Mouse (Mus musculus) liver, embryonic 18 days (tissue): ENCODE measurements around the gene Mfap1b. TPM values are rescaled to one million over a fixed set of nuclear protein-coding genes. Genes with fewer than 3 reads are reported as not detected.

ENCODE experiments used
- polyA plus RNA-seq: library from polyadenylated mRNA; depleted of rRNA; stranded (reverse); fragments of >200 nt; gene quantifications from 2 replicates; pipeline ENCODE4 v1.2.3, GENCODE M21; 2012; rRNA removed

Mfap1b gene
- 6.6 and 7.5 TPM in 2 replicates for polyA plus RNA-seq

GRCm38 (mm10) chr2:121473301-121474179 lies at the start of gene Mfap1b:
Mfap1b (minus strand) TSS chr2:121474067.

GRCm38 (mm10) chr2:121505942-121506882 lies 32.3 kb upstream of the Mfap1b start, which contains the start of the genes Mfap1a and Wdr76:
Mfap1a (minus strand) TSS chr2:121506665.
Wdr76 (plus strand) TSS chr2:121506723.

DNA sequence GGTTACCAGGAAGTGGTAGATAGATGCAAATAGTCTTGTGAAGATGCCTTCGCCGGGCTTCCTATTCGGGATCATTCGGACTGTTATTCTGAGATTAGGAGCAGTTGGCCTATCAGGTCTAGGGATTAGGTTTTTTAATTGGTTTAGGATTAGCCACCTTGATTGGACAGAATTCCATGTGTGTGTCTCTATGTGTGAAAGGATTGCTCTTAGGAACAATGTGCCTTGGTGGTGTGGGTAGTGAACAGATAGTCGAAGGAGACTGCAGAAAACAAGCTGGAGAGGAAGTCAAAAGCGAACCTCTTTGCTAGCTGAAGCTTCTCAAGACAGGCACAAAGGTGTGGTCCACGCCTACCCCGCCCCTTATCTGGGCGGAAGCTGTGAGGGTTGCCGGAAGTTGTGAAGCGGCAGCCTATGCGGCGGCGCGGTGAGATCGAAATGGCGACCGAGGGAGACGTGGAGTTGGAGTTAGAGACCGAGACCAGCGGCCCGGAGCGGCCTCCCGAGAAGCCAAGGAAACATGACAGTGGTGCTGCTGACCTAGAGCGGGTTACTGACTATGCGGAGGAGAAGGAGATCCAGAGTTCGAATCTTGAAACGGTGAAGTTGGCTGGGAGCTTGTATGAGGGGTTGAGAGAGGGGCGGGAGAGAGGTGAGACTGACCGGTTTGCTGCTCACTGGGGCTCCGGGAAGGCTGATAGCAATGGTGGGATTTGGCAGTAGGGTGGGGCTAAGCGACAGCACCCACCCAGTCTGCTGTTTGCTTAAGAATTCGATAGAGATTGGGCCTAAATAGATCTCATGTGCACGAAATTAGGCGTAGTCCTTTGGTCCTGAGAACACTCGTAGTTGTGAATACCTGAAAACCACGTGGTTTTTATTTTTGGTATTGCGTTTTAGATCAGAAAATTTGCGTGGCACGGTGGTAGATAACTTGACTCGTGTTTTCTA lies 16.9 kb downstream of the Mfap1b start, which contains the start of gene Serinc4:
Gene Serinc4 (minus strand): TSS at position 90 of the 951 bp plus-strand sequence.

GRCm38 (mm10) chr2:121452990-121453389 lies 20.9 kb downstream of the Mfap1b start, which contains the start of gene Hypk:
Hypk (plus strand) TSS chr2:121453290.

DNA sequence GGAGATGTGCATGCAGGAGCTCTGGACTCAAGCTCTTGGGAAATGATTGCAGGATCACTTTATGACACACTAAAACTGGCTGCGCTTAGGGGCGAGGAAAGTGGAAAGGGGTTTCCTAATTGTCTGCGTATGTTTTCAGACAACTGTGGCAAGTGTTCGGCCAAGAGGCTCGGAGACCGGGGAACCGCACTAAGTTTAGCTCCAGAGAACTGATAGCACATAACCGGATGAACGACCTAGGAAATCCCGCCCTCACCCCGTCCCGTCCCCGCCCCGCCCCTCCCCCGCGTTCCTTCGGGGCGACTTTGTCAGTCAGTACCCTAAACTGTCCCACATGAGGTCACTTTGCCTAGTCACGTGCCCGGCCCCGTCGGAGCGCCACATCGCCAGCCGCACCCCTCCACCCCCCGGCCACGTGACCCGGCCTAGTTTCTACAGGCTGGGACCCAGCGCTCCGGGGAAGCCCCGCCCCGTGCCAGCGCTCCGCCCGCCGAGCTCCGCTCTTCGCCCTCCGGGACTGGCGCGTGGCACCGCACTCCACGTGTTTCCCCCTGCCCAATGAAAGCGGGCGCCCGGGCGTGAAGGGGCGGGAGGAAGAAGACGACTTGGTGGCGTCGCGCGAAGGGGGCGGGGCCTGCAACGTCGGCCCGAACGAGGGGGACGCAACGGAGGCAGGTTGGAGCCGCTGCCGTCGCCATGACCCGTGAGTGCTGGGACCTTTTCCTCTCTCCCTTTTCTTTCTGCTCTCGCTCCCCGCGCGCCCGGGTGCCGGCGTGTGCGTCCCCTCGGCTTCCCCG lies 24.9 kb downstream of the Mfap1b start, which contains the start of gene Serf2:
Gene Serf2 (plus strand): TSS at position 457 of the 797 bp plus-strand sequence.

DNA sequence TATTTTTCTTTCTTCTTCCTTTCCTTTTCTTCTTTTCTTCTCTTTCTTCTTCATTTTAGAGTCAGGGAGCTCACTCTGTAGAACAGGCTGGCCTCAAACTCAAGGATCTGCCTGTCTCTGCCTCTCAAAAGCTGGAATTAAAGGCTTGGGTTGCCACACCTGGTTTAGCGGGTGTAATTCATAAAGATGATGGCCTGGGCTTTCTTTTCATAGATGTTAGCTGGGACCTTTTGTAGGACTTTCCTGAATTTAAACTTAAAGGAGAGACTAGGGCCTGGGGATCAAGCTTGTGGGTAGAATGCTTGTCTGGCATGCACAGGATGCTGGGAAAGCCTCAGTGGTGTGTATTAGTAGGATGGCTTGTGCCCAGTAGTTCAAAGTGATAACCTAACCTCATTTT lies 29.7 kb downstream of the Mfap1b start, which contains the start of gene Ell3:
Gene Ell3 (minus strand): TSS at position 101 of the 400 bp plus-strand sequence.

DNA sequence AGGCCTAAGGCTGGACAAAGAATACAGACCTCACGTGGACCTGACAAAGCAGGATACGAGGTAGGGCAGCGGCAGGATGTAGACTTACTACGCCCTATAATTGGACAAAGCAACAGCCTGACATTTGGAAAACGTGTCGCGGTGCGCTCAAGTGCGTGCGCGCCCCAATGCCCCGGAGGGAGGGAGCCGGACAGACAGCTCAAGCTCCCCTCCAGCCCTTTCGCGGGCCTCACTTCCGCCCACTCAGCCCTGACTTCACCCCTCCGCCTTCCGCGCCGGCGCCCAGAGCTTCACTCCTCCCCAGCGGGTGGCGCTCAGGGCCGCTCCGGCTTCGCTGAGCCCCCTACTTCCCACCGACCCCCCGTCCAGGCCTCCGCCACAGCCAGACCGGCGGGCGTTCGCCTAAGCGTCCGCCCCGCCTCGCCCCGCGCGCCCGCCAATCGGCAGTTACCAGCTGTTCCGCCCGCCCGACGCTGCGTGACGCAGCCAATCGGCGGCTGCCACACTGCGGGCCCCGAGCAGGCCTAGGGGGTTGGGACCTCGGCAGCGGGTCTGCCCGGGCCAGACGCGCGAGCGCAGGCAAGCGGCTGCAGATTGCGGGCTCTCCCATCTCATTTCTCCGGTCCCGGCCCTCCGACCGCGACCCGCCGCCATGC lies 60.4 kb downstream of the Mfap1b start, which contains the start of the genes Pdia3 and Catsper2:
Gene Pdia3 (plus strand): TSS at position 389 of the 656 bp plus-strand sequence.
Gene Catsper2 (minus strand): TSS at position 406 of the 656 bp plus-strand sequence.

Other genes with a start within 250 kb of the Mfap1b start
- gene Trp53bp1, start 202.7 kb downstream of the Mfap1b start, polyA plus RNA-seq: 14.3 and 18.7 TPM in 2 replicates
- gene Map1a, start 184.5 kb downstream of the Mfap1b start, polyA plus RNA-seq: 0.03 and 0.12 TPM in 2 replicates
- 2.9 and 3.3 TPM in 2 replicates for gene Ppip5k1, start 118.7 kb downstream of the Mfap1b start, polyA plus RNA-seq
- gene Ckmt1, start 116.4 kb downstream of the Mfap1b start, polyA plus RNA-seq: 0.32 and 1.6 TPM in 2 replicates
- not detected in 2 replicates for gene Strc, start 86.9 kb downstream of the Mfap1b start, polyA plus RNA-seq
- gene Pdia3, start 60.3 kb downstream of the Mfap1b start, polyA plus RNA-seq: 154 and 162 TPM in 2 replicates
- gene Catsper2, start 60.3 kb downstream of the Mfap1b start, polyA plus RNA-seq: 0.89 and 1.0 TPM in 2 replicates
- gene Ell3, start 29.8 kb downstream of the Mfap1b start, polyA plus RNA-seq: 2.2 and 2.7 TPM in 2 replicates
- gene Serf2, start 24.9 kb downstream of the Mfap1b start, polyA plus RNA-seq: 326 and 594 TPM in 2 replicates
- gene Hypk, start 20.8 kb downstream of the Mfap1b start, polyA plus RNA-seq: 17.5 and 21.9 TPM in 2 replicates
- 0.06 and 0.16 TPM in 2 replicates for gene Serinc4, start 17.3 kb downstream of the Mfap1b start, polyA plus RNA-seq
- gene Mfap1a, start 32.6 kb upstream of the Mfap1b start, polyA plus RNA-seq: 4.9 and 5.0 TPM in 2 replicates
- gene Wdr76, start 32.7 kb upstream of the Mfap1b start, polyA plus RNA-seq: 5.6 and 5.7 TPM in 2 replicates